Mouse (Mus musculus) hindbrain, embryonic 16.5 days (tissue): ENCODE data around the gene Tsen15. TPM values are rescaled to one million over a fixed set of nuclear protein-coding genes. Genes with fewer than 3 reads are reported as not detected.
"Not testable (repeated sequence)": the region's sequence is repeated elsewhere in the genome, so short reads cannot be mapped to it uniquely, and the experiment has no call there.

Experiments
- ATAC-seq: fragments of 200-750 bp; cut with Nextera tagmentation; 2 replicates; pipeline ENCODE4 v1.8.0; 2017; ENCODE audit warnings: moderate TSS enrichment, moderate library complexity
- H3K27ac ChIP-seq: fragments of 300-500 bp; sonication (generic); 2 replicates; pipeline ENCODE4 v1.5.1; 2014; ENCODE audit warnings: low read depth, mild to moderate bottlenecking, control low read depth, low read length, moderate library complexity
- H3K27me3 ChIP-seq: fragments of 300-500 bp; sonication (generic); replicated peaks from 2 replicates; pipeline ENCODE4 v1.6.1; 2014; ENCODE audit warnings: low read length; ENCODE audit not compliant: control insufficient read depth, insufficient read depth
- H3K36me3 ChIP-seq: fragments of 300-500 bp; sonication (generic); 2 replicates; pipeline ENCODE4 v1.6.1; 2014; ENCODE audit warnings: mild to moderate bottlenecking, low read length, moderate library complexity, mixed read lengths; ENCODE audit not compliant: control insufficient read depth, insufficient read depth
- H3K4me1 ChIP-seq: fragments of 300-500 bp; sonication (generic); 2 replicates; pipeline ENCODE4 v1.6.1; 2014; ENCODE audit warnings: low read depth, low read length; ENCODE audit not compliant: control insufficient read depth, insufficient read depth
- H3K4me2 ChIP-seq: fragments of 300-500 bp; sonication (generic); 2 replicates; pipeline ENCODE4 v1.6.1; 2014; ENCODE audit warnings: mild to moderate bottlenecking, low read length, control low read depth, moderate library complexity
- H3K4me3 ChIP-seq: fragments of 300-500 bp; sonication (generic); 2 replicates; pipeline ENCODE4 v1.5.1; 2014; ENCODE audit warnings: mild to moderate bottlenecking, low read length, control low read depth, moderate library complexity
- H3K9ac ChIP-seq: fragments of 300-500 bp; sonication (generic); 2 replicates; pipeline ENCODE4 v1.6.1; 2014; ENCODE audit warnings: low read depth, mild to moderate bottlenecking, control low read depth, low read length, moderate library complexity
- H3K9me3 ChIP-seq: fragments of 300-500 bp; sonication (generic); 2 replicates; pipeline ENCODE4 v1.6.1; 2014; ENCODE audit warnings: mild to moderate bottlenecking, low read length, moderate library complexity; ENCODE audit not compliant: control insufficient read depth
- WGBS: fragments of 180-500 bp; shearing (Covaris S2); extraction: QIAGEN DNeasy Blood & Tissue Kit; methylation state at CpG from one replicate; pipeline ENCODE4 v1.1.7; 2014; 5-methylcytosine and 5-hydroxymethylcytosine counted together
- polyA plus RNA-seq: library from polyadenylated mRNA; unstranded; fragments of >200 nt; fragmentation: Nextera tagmentation; extraction: Ambion mirVana; gene quantifications from 2 replicates; pipeline ENCODE4 v1.2.1, GENCODE M21; 2015

Tsen15 gene
- polyA plus RNA-seq, 1 experiment from 2014 or later = 45.8 TPM

DNA sequence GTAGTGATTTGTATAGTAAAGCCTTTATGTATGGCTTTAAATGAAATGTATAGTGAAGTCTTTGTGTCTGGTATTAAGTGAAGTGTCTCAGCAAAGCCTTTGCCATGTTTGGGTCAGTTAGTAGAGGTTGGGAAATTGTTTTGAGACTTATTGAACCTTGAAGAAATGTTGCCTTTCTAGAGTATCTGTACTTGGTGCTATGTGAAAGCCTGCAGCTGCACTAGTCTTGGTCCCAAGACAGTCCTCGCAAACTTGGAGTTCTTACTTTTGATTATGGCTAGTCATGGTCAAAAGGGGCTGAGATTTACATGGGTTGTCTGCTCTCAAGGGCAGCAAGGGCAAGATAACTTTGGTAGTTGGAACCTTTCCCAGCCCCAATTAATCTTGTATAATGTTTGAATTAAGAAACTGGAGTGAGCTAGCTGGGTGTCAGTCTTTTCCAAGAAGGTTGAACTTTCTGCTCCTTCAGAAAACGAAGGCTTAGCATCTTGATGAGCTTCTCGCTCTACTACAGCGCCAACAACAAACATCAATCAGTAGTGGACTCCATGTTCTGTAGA lies 8.5 kb upstream of the Tsen15 start:
- no peaks in the 10 kb centered on the region for H3K9me3 ChIP-seq
- 87% methylated on average over 4 of the region's 4 CpGs for WGBS
- no peaks in the 10 kb centered on the region; the same call in 1 of the 2 replicates for H3K4me1 ChIP-seq
- H3K4me3 ChIP-seq = no peak overlapping the region
- no peak for ATAC-seq
- H3K9ac ChIP-seq = no peak overlapping the region
- no peak overlapping the region for H3K27ac ChIP-seq
- H3K36me3 ChIP-seq = no peaks in the 10 kb centered on the region
- peaks cover 4% of the 10 kb centered on the region; the same call in 1 of the 2 replicates for H3K27me3 ChIP-seq
- no peak overlapping the region for H3K4me2 ChIP-seq

DNA sequence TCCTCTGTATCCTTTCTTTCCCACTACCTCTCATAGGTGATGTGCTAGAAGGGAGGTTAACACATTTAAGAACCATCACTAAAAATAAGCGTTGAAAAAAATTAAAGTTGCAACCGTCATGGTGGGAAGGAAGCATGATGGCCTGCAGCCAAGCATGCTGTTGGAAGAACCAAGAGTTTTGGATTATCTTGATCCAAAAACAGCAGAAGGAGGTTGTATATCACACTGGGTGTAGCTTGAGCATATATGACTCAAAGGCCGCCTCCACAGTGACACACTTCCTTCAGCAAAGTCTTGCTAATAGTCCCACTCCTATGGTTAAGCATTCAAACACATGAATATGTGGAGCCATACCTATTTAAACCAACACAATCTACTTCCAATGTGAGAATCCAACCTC lies 7.6 kb upstream of the Tsen15 start:
- H3K9ac ChIP-seq = no peak overlapping the region
- H3K4me2 ChIP-seq = no peak overlapping the region
- H3K27me3 ChIP-seq = peaks cover 4% of the 10 kb centered on the region; the same call in 1 of the 2 replicates
- H3K36me3 ChIP-seq = no peaks in the 10 kb centered on the region
- WGBS = 94% methylated on average over 3 of the region's 3 CpGs
- H3K27ac ChIP-seq = no peak overlapping the region
- H3K4me3 ChIP-seq = no peak overlapping the region
- ATAC-seq = no peak
- no peaks in the 10 kb centered on the region for H3K9me3 ChIP-seq
- H3K4me1 ChIP-seq = no peaks in the 10 kb centered on the region

DNA sequence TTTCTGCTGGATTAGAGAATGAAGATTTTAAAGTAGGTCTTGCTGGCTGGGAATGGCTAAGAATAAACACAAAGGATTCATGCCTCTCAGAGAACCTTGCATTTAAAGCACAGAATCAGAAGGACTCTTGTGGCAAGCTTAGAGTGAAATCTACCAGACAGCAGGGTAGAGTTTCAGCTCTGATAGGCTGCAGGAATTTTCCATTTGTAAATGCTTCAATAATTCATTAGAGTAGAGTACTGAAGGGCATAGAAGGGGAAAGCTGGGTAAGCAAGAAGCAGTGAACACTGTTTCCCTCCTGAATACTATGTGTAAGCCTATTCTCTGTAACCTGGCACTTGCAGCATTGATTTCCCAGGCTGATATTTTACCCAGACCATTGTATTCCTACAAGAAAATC lies 2.8 kb upstream of the Tsen15 start:
- no peaks in the 10 kb centered on the region for H3K36me3 ChIP-seq
- ATAC-seq = no peak
- no peak overlapping the region for H3K9ac ChIP-seq
- no peak overlapping the region for H3K27ac ChIP-seq
- no peak overlapping the region for H3K4me2 ChIP-seq
- no peak overlapping the region for H3K4me3 ChIP-seq
- H3K4me1 ChIP-seq = no peaks in the 10 kb centered on the region
- no peaks in the 10 kb centered on the region for H3K9me3 ChIP-seq
- no peaks in the 10 kb centered on the region for H3K27me3 ChIP-seq

DNA sequence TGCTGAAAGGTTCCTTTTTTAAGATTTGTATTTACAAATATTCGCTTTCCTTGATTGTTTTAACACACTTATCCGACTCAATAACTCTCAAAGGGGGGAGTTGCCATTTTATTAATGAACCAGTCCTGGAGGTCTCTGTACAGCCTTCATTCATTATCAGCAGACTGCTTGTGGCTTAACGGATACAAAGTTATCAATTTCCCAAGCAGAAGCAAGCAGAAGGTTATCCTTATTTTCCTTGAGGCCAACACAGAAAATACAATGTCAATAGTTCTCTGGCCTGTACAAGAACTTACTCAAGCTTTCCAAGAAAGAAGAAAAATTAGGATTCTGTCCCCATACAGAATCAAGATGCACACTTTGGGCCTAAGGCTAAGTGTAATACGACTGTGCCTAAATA lies 795 bp downstream of the Tsen15 start:
- not testable (repeated sequence) for H3K27ac ChIP-seq, H3K9me3 ChIP-seq, H3K36me3 ChIP-seq, ATAC-seq, H3K4me1 ChIP-seq, H3K27me3 ChIP-seq
- H3K4me2 ChIP-seq = peak overlapping the region; percentile 65
- peak overlapping the region; percentile 82 for H3K4me3 ChIP-seq
- 22% methylated on average over 2 of the region's 4 CpGs for WGBS
- peak overlapping the region; percentile 93 for H3K9ac ChIP-seq

DNA sequence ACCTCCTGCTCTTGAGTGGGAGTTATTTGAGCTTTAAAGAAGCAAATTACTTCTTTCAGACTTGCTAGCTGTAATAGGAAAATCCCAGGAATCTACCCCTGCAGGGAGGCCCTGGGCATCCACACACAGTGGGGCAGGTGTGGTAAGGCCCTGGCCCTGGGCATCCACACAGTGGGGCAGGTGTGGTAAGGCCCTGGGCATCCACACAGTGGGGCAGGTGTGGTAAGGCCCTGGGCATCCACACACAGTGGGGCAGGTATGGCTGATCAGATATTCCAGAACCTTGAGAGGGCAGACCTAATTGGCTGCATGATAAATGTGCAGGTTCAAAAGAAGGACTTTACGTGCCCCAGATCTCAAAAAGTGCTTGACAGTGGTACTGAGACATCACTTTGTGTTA lies 1.9 kb downstream of the Tsen15 start:
- Histone ChIP-seq H3K27me3 (no peaks in the 10 kb centered on the region), H3K4me1 (no peaks in the 10 kb centered on the region), H3K9ac (no peak overlapping the region), H3K9me3 (no peaks in the 10 kb centered on the region), H3K4me3 (no peak overlapping the region), H3K36me3 (peaks cover 2% of the 10 kb centered on the region; the same call in 1 of the 2 replicates), H3K4me2 (no peak overlapping the region), H3K27ac (no peak overlapping the region)
- no peak for ATAC-seq
- 96% methylated on average over 1 of the region's 1 CpGs for whole genome bisulfite sequencing

DNA sequence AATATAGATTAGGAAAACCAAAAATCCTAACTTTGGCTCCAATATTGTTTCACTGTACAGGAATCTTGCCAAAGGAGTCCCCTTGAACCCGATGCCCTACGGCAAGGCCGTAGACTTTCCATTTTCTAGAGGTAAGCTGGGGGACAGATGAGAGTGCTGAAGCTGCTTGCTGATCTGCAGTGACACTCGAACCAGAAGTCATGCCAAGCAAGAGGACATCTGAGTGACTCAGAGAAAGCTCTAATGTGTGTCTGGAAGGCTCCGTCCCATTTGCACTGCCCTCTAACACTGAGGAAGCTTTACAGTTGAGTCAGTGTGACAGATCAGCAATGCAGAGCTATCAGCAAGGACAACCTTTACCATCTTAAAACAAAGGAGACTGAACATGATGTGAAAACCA lies 8.2 kb downstream of the Tsen15 start:
- Histone ChIP-seq H3K9ac (no peak overlapping the region), H3K27ac (no peak overlapping the region), H3K9me3 (no peaks in the 10 kb centered on the region), H3K4me3 (no peak overlapping the region), H3K36me3 (peaks cover 2% of the 10 kb centered on the region; the same call in 1 of the 2 replicates), H3K27me3 (no peaks in the 10 kb centered on the region), H3K4me1 (no peaks in the 10 kb centered on the region), H3K4me2 (no peak overlapping the region)
- no peak for ATAC-seq
- 92% methylated on average over 5 of the region's 5 CpGs for WGBS

DNA sequence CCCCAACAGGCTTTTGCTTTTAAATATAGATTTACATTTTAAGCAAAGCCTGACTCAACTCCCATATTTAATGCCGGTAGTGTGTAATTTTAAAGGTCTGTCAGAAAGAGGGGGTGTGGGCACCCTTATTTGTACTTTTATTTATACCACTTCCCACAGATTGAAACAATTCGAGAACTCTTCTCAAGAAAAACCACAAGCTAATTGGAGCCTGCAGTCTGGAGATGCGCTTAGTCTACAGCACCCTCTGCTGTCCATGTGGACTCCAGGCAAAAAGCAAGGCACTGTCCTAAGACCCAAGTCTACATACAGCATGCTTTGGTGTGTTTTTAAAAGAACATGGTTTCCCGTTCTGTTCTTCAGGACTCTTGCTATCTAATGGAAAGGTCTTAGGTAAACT lies 17.3 kb downstream of the Tsen15 start:
- WGBS = 32% methylated on average over 4 of the region's 4 CpGs
- Histone ChIP-seq H3K4me2 (no peak overlapping the region), H3K9me3 (no peaks in the 10 kb centered on the region), H3K9ac (no peak overlapping the region), H3K4me3 (no peak overlapping the region), H3K4me1 (peaks cover 8% of the 10 kb centered on the region), H3K36me3 (no peaks in the 10 kb centered on the region), H3K27ac (no peak overlapping the region), H3K27me3 (no peaks in the 10 kb centered on the region)
- peak; percentile 92 for ATAC-seq

DNA sequence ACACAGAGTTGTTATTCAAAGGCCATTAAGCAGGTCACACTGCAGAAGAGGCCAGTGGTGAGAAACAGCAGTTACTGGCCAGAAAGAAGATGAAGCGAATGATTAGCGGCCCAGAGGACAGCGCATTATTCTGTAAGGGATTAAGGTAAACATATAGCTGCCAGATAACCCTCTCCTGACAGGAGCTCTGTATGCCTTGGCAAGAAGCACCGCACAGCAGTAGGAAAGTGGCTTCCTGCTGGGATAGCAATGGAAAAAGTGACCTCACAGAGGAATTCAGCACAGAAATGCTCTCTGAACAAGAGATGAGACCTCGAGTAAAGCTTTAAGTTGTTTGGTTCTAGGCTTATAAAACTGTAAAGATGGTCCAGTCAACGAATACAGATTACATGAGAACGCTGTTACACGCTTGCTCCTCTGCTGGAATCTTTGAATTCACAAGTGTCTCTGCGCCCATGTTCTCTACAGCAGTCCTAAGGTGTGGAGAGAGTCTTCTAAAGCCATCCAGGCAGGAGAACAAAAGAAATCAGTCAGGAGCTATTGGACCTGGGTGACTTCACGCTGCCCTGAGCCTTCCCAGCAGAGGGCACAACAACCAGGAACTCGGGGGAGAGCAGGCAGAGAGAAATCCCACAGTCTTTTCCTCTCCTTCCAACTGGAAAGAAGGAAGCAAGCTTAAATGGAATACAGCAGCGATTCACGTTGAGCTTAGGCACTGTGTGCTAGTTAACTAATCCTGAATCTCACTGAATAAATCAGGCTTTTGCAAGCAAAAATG lies 18.0 kb downstream of the Tsen15 start:
- Histone ChIP-seq H3K4me3 (no peak overlapping the region), H3K4me2 (no peak overlapping the region), H3K9me3 (no peaks in the 10 kb centered on the region), H3K4me1 (peaks cover 8% of the 10 kb centered on the region), H3K27ac (no peak overlapping the region), H3K9ac (no peak overlapping the region), H3K27me3 (no peaks in the 10 kb centered on the region), H3K36me3 (no peaks in the 10 kb centered on the region)
- no peak; the same call in 1 of the 2 replicates for ATAC-seq
- 51% methylated on average over 13 of the region's 13 CpGs for WGBS

DNA sequence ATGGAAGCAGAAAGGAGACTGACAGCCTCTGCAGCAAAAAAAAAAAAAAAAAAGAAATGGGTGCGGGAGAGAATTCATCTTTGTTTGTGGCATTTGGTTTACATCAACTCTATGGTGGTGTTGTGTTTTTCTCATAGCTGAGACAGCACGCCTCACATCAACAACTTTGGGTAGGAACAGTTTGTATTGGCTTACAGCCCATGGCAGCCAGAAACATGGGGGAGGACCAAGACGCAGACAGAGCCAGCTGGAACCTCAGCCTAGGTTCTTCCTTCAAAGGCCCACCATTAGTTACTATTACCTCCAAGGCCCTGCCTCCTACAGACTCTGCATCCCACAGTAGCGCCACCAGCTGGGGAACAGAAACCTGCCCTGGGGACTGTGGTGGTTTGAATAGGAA lies 29.8 kb downstream of the Tsen15 start:
- ATAC-seq = no peak
- no peaks in the 10 kb centered on the region for H3K27me3 ChIP-seq
- no peak overlapping the region for H3K4me3 ChIP-seq
- H3K9me3 ChIP-seq = no peaks in the 10 kb centered on the region
- no peak overlapping the region for H3K4me2 ChIP-seq
- no peak overlapping the region for H3K9ac ChIP-seq
- WGBS = 84% methylated on average over 4 of the region's 4 CpGs
- H3K4me1 ChIP-seq = no peaks in the 10 kb centered on the region
- no peak overlapping the region for H3K27ac ChIP-seq
- H3K36me3 ChIP-seq = no peaks in the 10 kb centered on the region
